Mouse (Mus musculus) bone marrow macrophage, adult 2 months (primary cell): ENCODE results near the gene Fanca.

Experiments used
- CTCF ChIP-seq: IDR thresholded peaks from 2 replicates; pipeline ENCODE4 v1.5.1; 2012; ENCODE audit warnings: low read depth, mild to moderate bottlenecking, low read length, moderate library complexity
- POLR2A ChIP-seq: IDR thresholded peaks from 2 replicates; pipeline ENCODE4 v1.6.1; 2012; ENCODE audit warnings: mild to moderate bottlenecking, low read depth, low read length, borderline replicate concordance

DNA sequence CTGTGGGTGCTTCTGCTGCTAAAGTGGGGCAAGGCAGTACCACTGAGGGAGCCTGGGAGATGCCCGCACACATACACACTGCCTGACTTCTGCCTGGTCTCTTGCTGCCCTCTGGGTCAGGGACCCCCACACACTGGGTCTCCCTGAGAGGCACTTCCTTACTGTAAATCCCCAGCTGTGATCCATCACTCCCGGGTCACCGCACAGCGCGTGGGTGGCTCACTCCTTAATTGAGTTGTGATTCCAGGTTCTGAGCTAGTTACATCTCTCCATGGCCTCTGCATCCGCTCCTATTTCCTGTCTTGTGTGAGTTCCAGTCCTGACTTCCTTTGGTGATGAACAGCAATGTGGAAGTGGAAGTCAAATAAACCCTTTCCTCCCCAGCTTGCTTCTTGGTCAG is 12.3 kb upstream of the Fanca start:
- no peak for TF ChIP-seq POLR2A
- TF ChIP-seq CTCF, result no peak
